Mouse (Mus musculus) adrenal gland, postnatal 36 days (tissue): Measurements from ENCODE around the gene Megf11. TPM values are rescaled to one million over a fixed set of nuclear protein-coding genes. Genes with fewer than 3 reads are reported as not detected.

Experiments used
- DNase-seq, 2 experiments: peaks; one replicate each; pipeline ENCODE4 v3.0.0; 2021; ENCODE audit warnings: mixed read lengths in 1 of 2
- total RNA-seq, 2 experiments: library from RNA; stranded (reverse); gene quantifications; 2 replicates each; pipeline ENCODE4 v1.2.3; 2021

Megf11 gene
- total RNA-seq, 2 experiments from 2014 or later, result 0.36 to 0.79 TPM

DNA sequence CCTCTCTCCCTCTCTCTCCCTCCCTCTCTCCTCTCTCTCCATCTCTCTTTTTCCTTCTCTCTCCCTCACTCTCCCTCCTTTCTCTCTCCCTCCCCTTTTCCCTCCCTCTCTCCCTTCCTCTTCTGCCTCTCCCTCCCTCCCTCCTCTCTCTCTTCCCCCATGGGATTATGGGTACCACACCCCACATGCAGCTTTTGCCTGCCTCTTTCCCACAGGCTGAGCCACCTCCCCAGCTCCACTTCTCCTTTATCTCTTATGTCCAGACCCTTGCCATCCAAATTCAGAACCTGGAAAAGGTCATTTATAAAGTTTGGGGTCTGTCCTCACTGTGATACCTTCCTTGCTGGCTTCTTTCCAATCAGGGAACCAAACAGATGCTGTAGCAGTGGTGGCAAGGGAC, 180.5 kb downstream of the Megf11 start:
- no peak for DNase-seq

DNA sequence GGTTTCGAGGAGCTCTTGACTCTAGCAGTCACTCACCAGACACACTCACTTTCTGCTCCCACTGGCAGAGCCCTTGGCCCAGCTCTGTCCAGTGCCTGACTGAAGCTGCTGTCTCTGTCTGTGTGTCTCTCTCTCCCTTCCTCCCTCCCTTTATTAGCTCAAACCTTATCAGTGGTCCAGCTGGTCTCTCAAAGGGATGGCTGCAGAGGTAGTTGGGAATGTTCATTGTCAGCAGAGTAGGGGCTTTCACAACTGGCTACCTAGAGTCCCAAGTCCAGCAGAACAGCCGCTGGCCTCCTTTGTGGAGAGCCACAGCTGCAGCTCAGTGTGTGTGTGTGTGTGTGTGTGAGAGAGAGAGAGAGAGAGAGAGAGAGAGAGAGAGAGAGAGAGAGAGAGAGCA, 180.9 kb downstream of the Megf11 start:
- no peak for DNase-seq

GRCm38 (mm10) chr9:64567482-64567881, 182.1 kb downstream of the Megf11 start:
- no peak for DNase-seq

DNA sequence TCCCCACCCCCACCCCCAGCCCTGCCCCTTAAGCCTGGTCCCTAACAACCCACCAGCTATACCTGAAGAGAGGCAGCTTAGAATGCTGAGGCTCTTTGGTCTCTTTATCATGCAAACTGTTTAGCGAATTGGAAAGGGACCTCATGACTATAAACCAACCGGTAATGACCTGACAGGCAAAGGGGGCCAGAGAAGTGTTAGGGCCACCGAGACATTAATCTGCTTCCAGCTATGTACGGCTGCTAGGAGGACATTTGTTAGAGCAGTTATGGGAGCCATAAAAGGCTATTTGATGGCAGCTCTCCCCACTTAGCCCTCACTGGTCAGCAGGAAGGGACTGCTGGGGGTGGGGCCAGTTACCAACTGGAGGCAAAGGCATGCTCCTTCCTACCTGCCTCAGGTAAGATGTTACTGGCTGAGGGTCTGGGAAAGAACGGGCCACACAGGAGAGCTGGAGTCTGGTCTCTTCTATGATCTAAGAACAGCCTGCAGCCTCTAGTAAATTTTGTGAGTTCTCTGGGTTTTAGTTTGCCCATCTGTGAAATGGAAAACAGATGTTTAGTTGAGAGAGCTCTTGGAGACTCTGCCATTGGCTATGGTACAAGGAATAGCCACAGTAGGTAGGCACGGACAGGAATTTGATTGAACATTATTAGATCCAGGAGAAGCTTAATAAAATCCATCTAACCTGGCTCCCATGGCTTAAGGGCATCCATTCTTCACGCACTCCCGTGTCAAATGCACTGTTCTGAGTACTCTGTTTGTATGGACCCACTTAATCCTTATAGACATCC, 183.2 kb downstream of the Megf11 start:
- DNase-seq, result no peak

DNA sequence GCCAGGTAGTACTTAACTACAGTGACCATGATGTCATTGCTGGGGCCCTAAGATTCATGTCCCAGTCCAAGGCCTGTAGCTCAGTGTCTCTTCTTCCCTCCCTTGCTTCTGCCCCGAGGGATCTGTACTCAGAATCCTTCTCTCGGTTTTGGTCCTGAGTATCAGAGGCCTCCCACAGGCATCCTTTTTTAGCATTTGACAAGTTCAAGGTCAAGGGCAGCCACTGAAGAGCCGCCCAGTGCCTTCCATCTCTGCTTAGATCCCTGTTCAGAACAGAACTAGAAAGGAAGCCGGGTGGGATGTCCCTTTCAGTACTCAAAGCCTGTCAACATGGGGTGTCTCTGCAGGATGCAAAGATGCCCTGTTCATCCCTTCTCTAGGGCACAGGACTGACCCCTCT, 185.0 kb downstream of the Megf11 start:
- DNase-seq, result no peak

DNA sequence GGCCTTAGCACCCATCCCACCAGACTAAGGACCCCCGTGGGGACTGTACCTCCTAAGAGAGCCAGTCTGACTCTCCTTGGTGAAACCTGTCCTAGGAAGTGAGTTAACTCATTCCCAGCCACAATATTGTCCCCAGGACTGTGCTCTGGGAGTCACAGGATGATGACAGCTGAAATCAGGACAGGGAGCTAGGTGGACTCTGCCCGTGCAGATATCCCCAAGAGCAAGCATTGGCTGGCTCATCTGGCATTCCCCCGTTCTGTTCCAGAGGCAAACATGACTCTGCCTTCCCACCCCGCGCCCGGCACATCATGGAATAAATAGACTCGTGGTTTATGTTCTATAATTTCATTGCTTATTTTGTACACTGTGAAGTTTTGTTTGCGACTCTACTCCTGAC, 185.7 kb downstream of the Megf11 start:
- no peak for DNase-seq

DNA sequence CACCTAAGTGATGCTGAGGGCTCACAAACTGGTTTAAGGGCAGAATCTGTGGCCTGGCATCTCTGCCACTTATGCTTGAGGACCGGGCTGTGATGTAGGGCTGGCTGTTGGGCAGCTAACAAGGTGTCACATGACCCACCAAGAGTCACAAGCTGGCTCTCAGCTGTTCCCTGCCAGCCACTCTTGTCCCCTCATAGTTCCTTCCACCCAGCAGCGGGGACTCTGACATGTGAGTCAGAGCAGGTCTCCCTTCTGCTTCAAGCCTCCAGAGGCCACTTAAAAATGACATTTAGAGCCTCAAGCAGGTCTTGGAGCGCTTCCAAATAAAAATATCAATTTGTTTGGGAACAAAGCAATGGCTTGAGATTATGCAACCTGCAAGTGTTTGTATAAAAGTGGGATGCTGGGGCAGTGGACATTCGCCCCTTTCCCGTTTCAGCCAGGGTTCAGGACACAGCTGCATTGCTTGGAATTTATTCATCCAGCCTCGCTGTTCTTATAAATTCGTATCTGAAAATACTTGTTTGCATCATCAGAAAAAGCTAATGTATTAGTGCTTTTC, 187.3 kb downstream of the Megf11 start:
- DNase-seq, result peak; percentile 17 to 21

- DNase-seq, result no peak
Measured at GRCm38 (mm10) chr9:64575658-64576057, 190.2 kb downstream of the Megf11 start.

DNA sequence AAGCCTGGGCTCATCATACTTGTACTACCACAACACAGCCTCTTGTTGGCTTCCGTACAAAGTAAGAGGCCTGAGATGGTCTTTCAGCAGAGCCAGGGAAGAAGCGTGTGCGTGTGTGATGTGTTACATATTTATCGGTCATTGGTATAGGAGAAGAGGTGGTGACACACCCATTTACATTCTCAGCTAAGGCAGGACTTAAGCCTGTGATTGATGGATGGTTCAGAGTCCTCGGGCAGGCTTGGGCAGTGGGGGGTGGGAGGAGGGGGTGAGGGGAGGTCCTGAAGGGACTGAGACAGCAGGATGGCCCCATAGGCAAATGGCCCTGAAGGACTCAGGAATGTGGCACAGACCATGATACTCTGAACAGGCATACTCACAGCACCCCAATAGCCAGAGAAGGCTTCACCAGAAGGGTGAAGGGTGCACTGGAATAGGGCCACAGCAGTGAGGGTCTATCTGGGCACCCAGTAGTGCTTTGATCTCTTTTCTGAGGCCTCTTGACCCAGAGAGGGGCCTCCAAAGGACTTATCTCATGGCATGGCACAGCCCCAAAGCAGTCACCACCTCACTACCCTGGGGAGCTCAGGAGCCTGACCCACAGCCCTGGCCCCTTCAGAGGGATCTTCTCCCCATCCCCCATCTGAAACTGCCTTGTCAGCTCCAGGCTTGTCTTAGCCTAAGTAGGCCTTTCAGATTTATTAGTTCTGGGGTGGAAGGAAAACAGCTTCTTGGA, 190.9 kb downstream of the Megf11 start:
- DNase-seq, result no peak

DNA sequence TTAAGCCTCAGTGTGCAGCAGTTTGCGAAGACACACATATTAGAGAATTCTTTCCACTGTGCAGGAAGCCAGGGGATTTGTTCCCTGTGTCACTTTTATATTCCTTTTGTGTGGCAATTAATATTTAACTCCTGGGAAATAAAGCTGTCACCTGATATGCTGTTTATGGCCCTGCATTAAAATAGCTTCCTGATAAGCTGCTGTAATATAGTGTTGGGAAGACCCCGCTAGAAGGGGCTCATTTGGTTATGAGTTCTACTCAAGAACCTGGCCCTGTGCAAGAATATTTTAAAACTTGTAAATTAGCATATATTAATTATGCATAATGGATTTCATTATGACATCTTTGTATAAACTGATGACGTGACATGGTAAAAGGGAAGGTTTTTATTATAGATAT, 191.7 kb downstream of the Megf11 start:
- DNase-seq, result no peak

GRCm38 (mm10) chr9:64578014-64578413, 192.6 kb downstream of the Megf11 start:
- DNase-seq, result no peak

DNA sequence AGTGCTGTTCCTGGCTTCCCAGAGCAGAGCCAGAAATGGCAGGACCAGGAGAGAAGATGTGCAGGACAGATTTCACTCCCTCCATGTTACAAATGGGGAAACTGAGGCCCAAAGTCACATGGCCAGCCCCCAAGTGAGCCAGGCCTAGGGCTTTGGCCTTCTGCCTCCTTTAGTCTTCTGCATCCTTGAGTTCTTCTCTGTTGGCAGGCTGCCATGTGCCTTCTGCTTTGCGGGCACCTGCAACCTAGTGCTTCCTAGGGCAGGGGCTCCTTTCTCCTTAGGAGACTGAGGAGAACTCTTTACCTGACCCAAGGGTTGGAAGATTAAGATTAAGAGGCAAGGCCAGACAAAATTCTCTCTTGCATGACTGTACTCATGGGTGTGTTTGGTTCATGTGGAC, 193.9 kb downstream of the Megf11 start:
- DNase-seq, result peak in 1 of 2 experiments; percentile 9

GRCm38 (mm10) chr9:64586292-64586691, 200.9 kb downstream of the Megf11 start:
- DNase-seq, result no peak

GRCm38 (mm10) chr9:64587991-64588390, 202.6 kb downstream of the Megf11 start:
- DNase-seq, result no peak

DNA sequence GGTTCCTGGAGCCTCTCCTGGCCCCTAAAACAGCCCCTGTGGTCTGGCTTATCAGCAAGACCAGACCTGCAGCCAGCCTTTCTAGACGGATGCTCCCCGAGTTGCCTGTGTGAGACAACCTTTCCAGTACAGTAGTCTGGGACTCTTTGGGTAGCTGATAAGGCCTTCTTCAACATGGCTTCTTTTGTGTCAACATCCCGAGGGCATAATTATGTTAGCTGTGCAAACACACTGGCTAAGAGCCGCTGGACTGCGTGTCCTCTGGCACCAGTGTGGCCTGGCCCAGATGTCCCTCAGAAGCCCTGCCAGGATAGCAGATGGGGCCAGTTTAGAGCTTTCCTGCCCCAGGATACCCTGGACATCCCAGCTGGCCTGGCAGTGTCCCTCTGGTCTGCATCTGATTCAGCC, 205.2 kb downstream of the Megf11 start:
- DNase-seq, result peak in 1 of 2 experiments; percentile 28

DNA sequence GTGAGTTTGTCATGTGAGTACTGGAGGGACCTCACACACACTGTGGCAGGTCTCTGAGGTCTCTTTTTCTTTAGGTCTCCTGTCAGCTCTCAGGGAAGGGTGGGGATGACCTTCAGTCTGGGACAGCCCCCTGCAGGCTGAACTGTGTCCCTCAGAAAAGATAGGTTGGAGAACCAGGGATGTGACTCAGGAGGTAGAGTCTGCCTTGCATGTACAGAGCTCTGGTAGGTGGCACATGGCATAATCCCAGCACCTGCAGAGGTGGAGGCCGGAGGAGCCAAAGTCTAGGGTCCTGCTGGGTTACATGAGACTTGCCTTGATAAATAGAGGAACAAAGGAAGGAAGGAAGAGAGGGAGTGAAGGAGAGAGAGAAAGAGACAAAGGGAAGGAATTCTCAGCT, 206.0 kb downstream of the Megf11 start:
- no peak for DNase-seq

DNA sequence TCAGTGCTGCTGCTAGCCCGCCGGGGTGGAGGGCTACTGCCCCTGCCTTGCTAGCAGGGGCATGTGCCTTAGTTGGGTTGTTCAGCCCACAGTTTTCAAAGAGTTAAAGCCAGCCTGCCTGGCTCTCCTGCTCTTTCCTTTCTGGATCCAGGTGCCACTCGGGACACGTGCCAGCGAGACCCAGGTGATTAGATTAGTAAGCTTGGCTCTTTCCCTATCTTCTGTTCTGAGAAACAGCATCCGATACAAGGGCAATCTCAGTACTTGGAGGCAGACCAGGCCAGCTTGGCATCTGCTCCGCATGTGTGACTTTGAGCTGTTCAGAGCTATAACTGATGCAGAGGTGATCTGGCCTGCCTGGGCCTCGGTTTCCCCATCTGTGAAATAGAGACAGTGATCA, 209.0 kb downstream of the Megf11 start:
- DNase-seq, result no peak

- DNase-seq, result no peak
Measured at GRCm38 (mm10) chr9:64598427-64598826, 213.0 kb downstream of the Megf11 start.

- peak; percentile 12 to 16 for DNase-seq
Measured at GRCm38 (mm10) chr9:64600731-64601130, 215.3 kb downstream of the Megf11 start.

- no peak for DNase-seq
Measured at GRCm38 (mm10) chr9:64602895-64603294, 217.5 kb downstream of the Megf11 start.

DNA sequence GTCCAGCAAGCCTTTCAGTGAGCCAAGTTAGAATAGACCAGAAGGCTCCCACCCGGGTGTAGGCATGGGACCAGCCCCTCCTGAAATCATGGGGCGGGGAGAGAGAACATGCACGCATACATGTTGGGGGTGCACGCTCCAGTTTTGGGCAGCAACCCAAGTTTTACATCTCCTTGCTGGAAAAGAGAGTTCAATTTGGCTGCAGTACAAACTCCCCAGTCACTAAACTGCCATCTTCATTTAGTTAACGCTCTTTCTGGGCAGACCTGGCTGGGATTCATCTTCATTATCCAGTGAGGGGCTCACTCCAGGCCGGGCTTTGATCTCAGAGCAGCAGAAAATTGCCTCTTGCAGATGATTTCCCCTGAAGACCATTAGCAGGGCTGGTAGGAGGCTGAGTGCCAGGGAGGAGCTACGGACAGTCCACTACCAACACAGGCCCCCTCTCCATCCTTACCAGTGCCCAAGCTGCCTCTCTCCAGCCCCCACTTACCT, 218.8 kb downstream of the Megf11 start:
- no peak for DNase-seq

DNA sequence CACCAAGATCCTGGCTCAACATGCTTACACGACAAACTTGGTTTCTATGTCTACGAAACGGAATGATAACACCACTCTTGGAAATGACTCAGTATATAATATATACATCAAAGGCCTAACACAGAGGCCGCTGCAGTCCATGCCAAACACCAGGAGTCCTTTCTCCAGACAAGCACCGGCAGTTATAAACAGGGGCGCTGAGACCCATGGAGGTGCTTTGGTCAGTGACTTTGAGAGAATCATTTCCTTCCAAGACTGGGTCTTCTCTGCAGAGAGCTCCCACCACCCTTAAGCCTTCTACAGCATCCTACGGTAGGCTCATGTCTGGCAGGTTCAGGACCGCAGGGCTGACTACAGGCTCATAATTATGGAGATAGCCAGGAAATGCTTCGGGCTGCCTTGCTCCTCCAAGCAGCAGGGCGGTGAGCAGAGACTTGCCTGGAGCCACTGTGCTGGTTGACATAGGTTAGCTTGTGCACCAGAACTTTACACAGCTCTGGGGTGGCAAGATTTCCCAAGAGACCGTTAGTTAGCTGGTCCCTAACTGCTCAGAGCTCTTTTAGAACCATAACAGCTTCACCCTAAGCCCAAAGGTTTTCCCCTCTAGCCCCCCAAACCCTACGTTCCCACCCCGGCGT, 219.8 kb downstream of the Megf11 start:
- no peak for DNase-seq
